Mouse (Mus musculus) heart, postnatal 10 days (tissue): ENCODE results near the gene Cd274. TPM values are rescaled to one million over a fixed set of nuclear protein-coding genes. Genes with fewer than 3 reads are reported as not detected.

Experiments
- DNase-seq, 2 experiments: peaks; one replicate each; pipeline ENCODE4 v3.0.0; 2021
- intact Hi-C: fragments of 180-260 bp; cut with DNase I; formaldehyde crosslinking; loops from one replicate; pipeline ENCODE4 v1.15.1; 2025
- total RNA-seq, 2 experiments: library from RNA; stranded (reverse); gene quantifications; 2 replicates each; pipeline ENCODE4 v1.2.3; 2021

Cd274 gene
- 1 to 10 TPM; 1.7 to 2.0 TPM for total RNA-seq

GRCm38 (mm10) chr19:29366969-29367622 is at the start of gene Cd274, which contains the start of gene Plgrkt:
Gene Cd274, plus strand, starts transcription at chr19:29367455.
Gene Plgrkt, minus strand, starts transcription at chr19:29367390.
- DNase-seq = peak; percentile 79
- intact Hi-C loops = no loop called here

- no peak for DNase-seq
- intact Hi-C loops = no loop called here
These were observed 43.7 kb upstream of the Cd274 start for GRCm38 (mm10) chr19:29323416-29324049.

- DNase-seq = peak; percentile 55 to 77
These were observed 42.0 kb upstream of the Cd274 start, which contains the start of gene Insl6 for GRCm38 (mm10) chr19:29325053-29325851. Gene Insl6, minus strand, starts transcription at chr19:29325356.

GRCm38 (mm10) chr19:29325852-29326180 is 41.4 kb upstream of the Cd274 start:
- intact Hi-C loops = no loop called here
- no peak for DNase-seq

More at GRCm38 (mm10) chr19:29325053-29325851, 42.0 kb upstream of the Cd274 start, which contains the start of gene Insl6:
- intact Hi-C loops = no loop called here

- intact Hi-C loops = no loop called here
- DNase-seq = no peak
These were observed 40.9 kb upstream of the Cd274 start for GRCm38 (mm10) chr19:29326396-29326795.

- intact Hi-C loops = no loop called here
These were observed 40.3 kb upstream of the Cd274 start for GRCm38 (mm10) chr19:29326822-29327552.

GRCm38 (mm10) chr19:29334068-29334745 is 33.0 kb upstream of the Cd274 start, which contains the start of gene Rln1:
Gene Rln1, minus strand, starts transcription at chr19:29334670.
- intact Hi-C loops = no loop called here
- DNase-seq = peak; percentile 14 to 51

More at GRCm38 (mm10) chr19:29326822-29327552, 40.3 kb upstream of the Cd274 start:
- DNase-seq = no peak

GRCm38 (mm10) chr19:29336624-29337023 is 30.6 kb upstream of the Cd274 start:
- intact Hi-C loops = no loop called here
- no peak for DNase-seq

GRCm38 (mm10) chr19:29341029-29341428 is 26.2 kb upstream of the Cd274 start:
- intact Hi-C loops = no loop called here
- DNase-seq = no peak

GRCm38 (mm10) chr19:29342281-29342680 is 25.0 kb upstream of the Cd274 start:
- DNase-seq = no peak
- intact Hi-C loops = no loop called here

GRCm38 (mm10) chr19:29344868-29345267 is 22.4 kb upstream of the Cd274 start:
- intact Hi-C loops = no loop called here
- DNase-seq = no peak

- no peak for DNase-seq
- intact Hi-C loops = no loop called here
These were observed 21.6 kb upstream of the Cd274 start for GRCm38 (mm10) chr19:29345636-29346035.

GRCm38 (mm10) chr19:29350991-29351390 is 16.3 kb upstream of the Cd274 start:
- DNase-seq = no peak
- intact Hi-C loops = no loop called here

GRCm38 (mm10) chr19:29354895-29355877 is 12.1 kb upstream of the Cd274 start:
- DNase-seq = peak; percentile 89 to 94

GRCm38 (mm10) chr19:29356281-29356680 is 11.0 kb upstream of the Cd274 start:
- intact Hi-C loops = loop anchor here (5.0 kb wide), 2 partner anchors 206 to 379 kb away; no protein-coding TSS in a partner anchor
- no peak for DNase-seq

More at GRCm38 (mm10) chr19:29354895-29355877, 12.1 kb upstream of the Cd274 start:
- intact Hi-C loops = loop anchor here (1.0 to 5.0 kb wide), 5 partner anchors 146 to 578 kb away; no protein-coding TSS in a partner anchor

GRCm38 (mm10) chr19:29360251-29360650 is 7.0 kb upstream of the Cd274 start:
- DNase-seq = no peak
- intact Hi-C loops = no loop called here

GRCm38 (mm10) chr19:29361468-29362130 is 5.7 kb upstream of the Cd274 start:
- peak; percentile 93 for DNase-seq
- intact Hi-C loops = no loop called here
